Mouse (Mus musculus) midbrain, embryonic 11.5 days (tissue): Measurements from ENCODE around the gene Snurf. TPM values are rescaled to one million over a fixed set of nuclear protein-coding genes. Genes with fewer than 3 reads are reported as not detected.

ENCODE experiments used
- ATAC-seq: fragments of 200-750 bp; cut with Nextera tagmentation; 2 replicates; pipeline ENCODE4 v1.8.0; 2017; ENCODE audit warnings: moderate TSS enrichment, moderate library complexity; ENCODE audit not compliant: low FRiP score
- DNase-seq: peaks from one replicate; pipeline ENCODE4 v3.0.0; 2015; ENCODE audit warnings: low spot score; ENCODE audit errors: missing footprints
- H3K27ac ChIP-seq: fragments of 300-500 bp; sonication (generic); 2 replicates; pipeline ENCODE4 v1.5.1; 2014; ENCODE audit warnings: low read depth, low read length
- H3K27me3 ChIP-seq: fragments of 300-500 bp; sonication (generic); 2 replicates; pipeline ENCODE4 v1.6.1; 2014; ENCODE audit warnings: mild to moderate bottlenecking, low read length, moderate library complexity, mixed read lengths; ENCODE audit not compliant: control insufficient read depth, insufficient read depth
- H3K36me3 ChIP-seq: fragments of 300-500 bp; sonication (generic); 2 replicates; pipeline ENCODE4 v1.6.1; 2014; ENCODE audit warnings: mild to moderate bottlenecking, low read length, moderate library complexity, mixed read lengths; ENCODE audit not compliant: control insufficient read depth, insufficient read depth
- H3K4me1 ChIP-seq: fragments of 300-500 bp; sonication (generic); 2 replicates; pipeline ENCODE4 v1.6.1; 2014; ENCODE audit warnings: low read length; ENCODE audit not compliant: control insufficient read depth, insufficient read depth
- H3K4me2 ChIP-seq: fragments of 300-500 bp; sonication (generic); 2 replicates; pipeline ENCODE4 v1.6.1; 2014; ENCODE audit warnings: mild to moderate bottlenecking, moderate library complexity
- H3K4me3 ChIP-seq: fragments of 300-500 bp; sonication (generic); 2 replicates; pipeline ENCODE4 v1.5.1; 2014; ENCODE audit warnings: low read depth, low read length
- H3K9ac ChIP-seq: fragments of 300-500 bp; sonication (generic); 2 replicates; pipeline ENCODE4 v1.6.1; 2014; ENCODE audit warnings: low read length
- H3K9me3 ChIP-seq: fragments of 300-500 bp; sonication (generic); 2 replicates; pipeline ENCODE4 v1.6.1; 2016; ENCODE audit warnings: low read length; ENCODE audit not compliant: control insufficient read depth
- WGBS: fragments of 180-500 bp; shearing (Covaris S2); extraction: QIAGEN DNeasy Blood & Tissue Kit; methylation state at CpG from one replicate; pipeline ENCODE4 v1.1.7; 2014; 5-methylcytosine and 5-hydroxymethylcytosine counted together
- polyA plus RNA-seq: library from polyadenylated mRNA; unstranded; fragments of >200 nt; fragmentation: Nextera tagmentation; extraction: Ambion mirVana; gene quantifications from 2 replicates; pipeline ENCODE4 v1.2.1, GENCODE M21; 2014

The Snurf gene
- 167 and 188 TPM in 2 replicates for polyA plus RNA-seq

GRCm38 (mm10) chr7:60004606-60005330, at the start of gene Snurf, which contains the start of gene Gm38393:
TSS of gene Snurf (minus strand) at chr7:60005049.
TSS of gene Gm38393 (minus strand) at chr7:60005064.
- ATAC-seq (peak; percentile 62), DNase-seq (peak; percentile 90)
- WGBS = 50% methylated on average over 30 of the region's 30 CpGs
- Histone ChIP-seq H3K4me1 (no peaks in the 10 kb centered on the region), H3K9me3 (no peaks in the 10 kb centered on the region; the same call in none of the 2 replicates), H3K4me3 (peak within 1 kb of the TSS; percentile 57), H3K9ac (peak within 1 kb of the TSS; percentile 69), H3K27ac (peak within 1 kb of the TSS; percentile 71), H3K4me2 (peak within 1 kb of the TSS; percentile 45), H3K36me3 (no peaks in the 10 kb centered on the region), H3K27me3 (no peaks in the 10 kb centered on the region)

- no peak overlapping the region for H3K4me3 ChIP-seq
- 77% methylated on average over 6 of the region's 6 CpGs for WGBS
- H3K9me3 ChIP-seq = no peaks in the 10 kb centered on the region
- no peak for ATAC-seq
- no peaks in the 10 kb centered on the region for H3K27me3 ChIP-seq
- no peak overlapping the region for H3K4me2 ChIP-seq
- no peak overlapping the region for H3K9ac ChIP-seq
- no peaks in the 10 kb centered on the region for H3K36me3 ChIP-seq
- H3K4me1 ChIP-seq = no peaks in the 10 kb centered on the region
- no peak overlapping the region for H3K27ac ChIP-seq
- no peak for DNase-seq
Measured at GRCm38 (mm10) chr7:60047481-60048201, 42.8 kb upstream of the Snurf start.

GRCm38 (mm10) chr7:60013186-60013585, 8.3 kb upstream of the Snurf start:
- no peak overlapping the region for H3K4me3 ChIP-seq
- no peak overlapping the region for H3K27ac ChIP-seq
- no peaks in the 10 kb centered on the region for H3K4me1 ChIP-seq
- no peaks in the 10 kb centered on the region for H3K36me3 ChIP-seq
- ATAC-seq = no peak
- no peaks in the 10 kb centered on the region for H3K27me3 ChIP-seq
- WGBS = 74% methylated on average over 3 of the region's 3 CpGs
- H3K9me3 ChIP-seq = no peaks in the 10 kb centered on the region
- no peak overlapping the region for H3K9ac ChIP-seq
- no peak for DNase-seq
- no peak overlapping the region for H3K4me2 ChIP-seq

- Histone ChIP-seq H3K4me1 (no peaks in the 10 kb centered on the region), H3K36me3 (no peaks in the 10 kb centered on the region), H3K27ac (no peak overlapping the region), H3K9ac (no peak overlapping the region), H3K27me3 (no peaks in the 10 kb centered on the region), H3K9me3 (no peaks in the 10 kb centered on the region; the same call in none of the 2 replicates), H3K4me2 (no peak overlapping the region), H3K4me3 (no peak overlapping the region)
- 42% methylated on average over 3 of the region's 3 CpGs for WGBS
- ATAC-seq = no peak
- DNase-seq = no peak
Measured at GRCm38 (mm10) chr7:60007727-60008360, 3.0 kb upstream of the Snurf start.

- no peak overlapping the region for H3K4me2 ChIP-seq
- no peak overlapping the region for H3K4me3 ChIP-seq
- H3K4me1 ChIP-seq = no peaks in the 10 kb centered on the region
- no peaks in the 10 kb centered on the region for H3K36me3 ChIP-seq
- H3K27ac ChIP-seq = no peak overlapping the region
- no peaks in the 10 kb centered on the region; the same call in none of the 2 replicates for H3K9me3 ChIP-seq
- ATAC-seq = no peak
- DNase-seq = no peak
- H3K27me3 ChIP-seq = no peaks in the 10 kb centered on the region
- 39% methylated on average over 2 of the region's 2 CpGs for WGBS
- no peak overlapping the region for H3K9ac ChIP-seq
Measured at GRCm38 (mm10) chr7:60006262-60006661, 1.4 kb upstream of the Snurf start.

- H3K4me2 ChIP-seq = peak overlapping the region; percentile 45
- H3K9ac ChIP-seq = peak overlapping the region; percentile 69
- 45% methylated on average over 22 of the region's 22 CpGs for WGBS
- no peaks in the 10 kb centered on the region; the same call in none of the 2 replicates for H3K9me3 ChIP-seq
- no peaks in the 10 kb centered on the region for H3K36me3 ChIP-seq
- H3K27me3 ChIP-seq = no peaks in the 10 kb centered on the region
- no peaks in the 10 kb centered on the region for H3K4me1 ChIP-seq
- peak; percentile 95 for DNase-seq
- peak; percentile 94 for ATAC-seq
- H3K27ac ChIP-seq = peak overlapping the region; percentile 71
- H3K4me3 ChIP-seq = peak overlapping the region; percentile 57
Measured at GRCm38 (mm10) chr7:60003921-60004605, 786 bp downstream of the Snurf start.

GRCm38 (mm10) chr7:60003006-60003865, 1.6 kb downstream of the Snurf start:
- ATAC-seq (peak; percentile 70), DNase-seq (peak; percentile 88)
- Histone ChIP-seq H3K36me3 (no peaks in the 10 kb centered on the region), H3K4me2 (peak overlapping the region; percentile 45), H3K4me1 (no peaks in the 10 kb centered on the region), H3K27ac (peak overlapping the region; percentile 71), H3K9ac (peak overlapping the region; percentile 69), H3K9me3 (no peaks in the 10 kb centered on the region; the same call in none of the 2 replicates), H3K27me3 (no peaks in the 10 kb centered on the region), H3K4me3 (peak overlapping the region; percentile 57)
- 53% methylated on average over 12 of the region's 12 CpGs for WGBS

- Histone ChIP-seq H3K27me3 (no peaks in the 10 kb centered on the region), H3K4me3 (no peak overlapping the region), H3K4me1 (no peaks in the 10 kb centered on the region), H3K36me3 (no peaks in the 10 kb centered on the region), H3K9me3 (no peaks in the 10 kb centered on the region), H3K4me2 (no peak overlapping the region), H3K9ac (no peak overlapping the region), H3K27ac (no peak overlapping the region)
- 73% methylated on average over 1 of the region's 1 CpGs for WGBS
- DNase-seq = peak; percentile 62
- ATAC-seq = no peak
Measured at GRCm38 (mm10) chr7:59978646-59979045, 26.2 kb downstream of the Snurf start.
